Mouse (Mus musculus) ES-Bruce4 (cell line): ENCODE measurements at regions not wholly inside any gene's neighbourhood (a gene's known extent, or its start where the extent isn't known, plus 50 kb on each side); places are given as distances from the start of the nearest gene placed in this dataset.

Experiments
- H3K27ac ChIP-seq: 2 replicates; pipeline ENCODE4 v1.5.1; 2012; ENCODE audit warnings: low read length, inconsistent platforms; ENCODE audit not compliant: insufficient read depth
- H3K27me3 ChIP-seq: 2 replicates; pipeline ENCODE4 v1.6.1; 2012; ENCODE audit warnings: mild to moderate bottlenecking, low read length, inconsistent platforms; ENCODE audit not compliant: control insufficient read depth, poor library complexity, insufficient read depth, severe bottlenecking
- H3K36me3 ChIP-seq: 2 replicates; pipeline ENCODE4 v1.6.1; 2012; ENCODE audit warnings: inconsistent platforms, mild to moderate bottlenecking, low read length, moderate library complexity; ENCODE audit not compliant: control insufficient read depth, poor library complexity, insufficient read depth, severe bottlenecking
- H3K4me1 ChIP-seq: one replicate; pipeline ENCODE4 v1.8.1; 2011; ENCODE audit warnings: low read length; ENCODE audit not compliant: control insufficient read depth, insufficient read depth
- H3K4me3 ChIP-seq: 2 replicates; pipeline ENCODE4 v1.5.1; 2011; ENCODE audit warnings: low read depth, mild to moderate bottlenecking, low read length
- H3K9ac ChIP-seq: 2 replicates; pipeline ENCODE4 v1.6.1; 2012; ENCODE audit warnings: low read depth, mild to moderate bottlenecking, inconsistent platforms; ENCODE audit not compliant: poor library complexity, severe bottlenecking
- H3K9me3 ChIP-seq: replicated peaks from 2 replicates; pipeline ENCODE4 v1.6.1; 2012; ENCODE audit warnings: mild to moderate bottlenecking, low read length, inconsistent platforms; ENCODE audit not compliant: control insufficient read depth, poor library complexity, insufficient read depth, severe bottlenecking
- CTCF ChIP-seq: IDR thresholded peaks from one replicate; pipeline ENCODE4 v1.8.1; 2011; ENCODE audit warnings: low read depth, low read length
- EP300 ChIP-seq: IDR thresholded peaks from 2 replicates; pipeline ENCODE4 v1.6.1; 2011; ENCODE audit warnings: low read depth, low read length; ENCODE audit not compliant: insufficient read depth
- POLR2A ChIP-seq: IDR thresholded peaks from one replicate; pipeline ENCODE4 v1.8.1; 2011; ENCODE audit warnings: low read length; ENCODE audit not compliant: insufficient read depth

DNA sequence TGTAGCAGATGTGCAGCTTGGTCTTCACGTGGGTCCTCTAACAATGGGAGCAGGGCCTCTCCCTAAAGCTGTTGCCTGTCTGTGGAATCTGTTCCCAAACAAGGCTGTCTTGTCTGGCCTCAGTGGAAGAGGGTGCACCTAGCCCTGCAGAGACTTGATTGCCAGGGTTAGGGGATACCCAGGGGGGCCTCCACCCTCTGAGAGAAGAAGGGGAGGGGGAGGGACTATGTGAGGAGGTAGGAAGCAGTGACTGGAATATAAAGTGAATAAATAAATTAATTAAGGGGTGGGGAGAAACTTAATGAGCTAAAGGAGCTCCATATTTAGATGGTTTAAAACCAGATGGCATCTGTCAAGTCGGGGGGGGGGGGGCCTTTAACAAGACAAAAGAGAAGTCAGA is 185.9 kb upstream of the Far2 start:
- Histone ChIP-seq H3K27ac (no peak overlapping the region), H3K36me3 (no peaks in the 10 kb centered on the region)
- TF ChIP-seq POLR2A: no peak
- no peak for TF ChIP-seq CTCF
- TF ChIP-seq EP300: no peak

DNA sequence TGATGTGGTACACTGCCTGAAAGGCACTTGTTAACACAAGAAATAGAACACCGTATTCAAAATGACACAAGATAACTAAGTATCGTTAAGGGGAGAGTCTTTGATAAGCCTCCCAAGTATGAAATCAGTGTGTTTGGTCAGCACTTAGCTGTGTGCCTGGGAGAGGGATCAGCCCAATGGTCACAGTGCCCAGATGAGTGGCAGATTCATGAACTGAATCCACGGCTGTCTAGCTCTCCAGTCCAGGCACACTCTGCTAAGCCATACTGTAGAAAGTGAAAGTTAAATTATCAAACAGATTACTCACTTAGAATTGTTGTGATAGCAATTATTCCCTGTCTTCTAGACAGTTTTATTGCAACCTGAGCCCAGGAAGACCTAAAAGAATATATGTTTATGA is 176.0 kb upstream of the Far2 start:
- Histone ChIP-seq H3K4me3 (no peak overlapping the region), H3K4me1 (no peaks in the 10 kb centered on the region), H3K9me3 (no peaks in the 10 kb centered on the region), H3K27me3 (no peaks in the 10 kb centered on the region), H3K27ac (no peak overlapping the region), H3K9ac (no peak overlapping the region), H3K36me3 (no peaks in the 10 kb centered on the region)
- TF ChIP-seq POLR2A (no peak), EP300 (no peak), CTCF (no peak)

More for the DNA sequence above, 185.9 kb upstream of the Far2 start:
- no peaks in the 10 kb centered on the region for H3K4me1 ChIP-seq
- no peak overlapping the region for H3K9ac ChIP-seq
- no peaks in the 10 kb centered on the region for H3K27me3 ChIP-seq
- H3K9me3 ChIP-seq: no peaks in the 10 kb centered on the region
- no peak overlapping the region for H3K4me3 ChIP-seq

DNA sequence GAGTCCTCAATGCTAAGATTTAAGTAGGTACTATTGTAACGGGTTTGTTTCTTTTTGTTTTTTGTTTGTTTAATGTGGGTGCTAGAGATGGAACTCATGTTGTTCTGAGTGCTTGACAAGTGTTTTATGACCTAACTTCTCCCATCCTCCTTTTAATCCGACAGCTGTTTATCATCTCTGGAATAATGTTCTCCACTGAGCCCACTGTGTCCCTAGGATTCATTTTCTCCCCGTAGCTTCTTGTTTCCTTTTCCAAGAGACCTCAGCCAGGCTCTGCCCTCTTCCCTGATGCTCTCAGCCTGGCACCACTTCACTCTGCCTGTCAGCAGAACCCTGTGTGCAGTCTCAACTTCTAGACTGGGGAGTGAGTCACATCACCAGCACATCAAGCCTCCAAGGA is 173.9 kb upstream of the Far2 start:
- Histone ChIP-seq H3K4me1 (no peaks in the 10 kb centered on the region), H3K36me3 (no peaks in the 10 kb centered on the region), H3K4me3 (no peak overlapping the region), H3K27ac (no peak overlapping the region), H3K9me3 (no peaks in the 10 kb centered on the region), H3K27me3 (no peaks in the 10 kb centered on the region), H3K9ac (no peak overlapping the region)
- TF ChIP-seq CTCF (no peak), EP300 (no peak), POLR2A (no peak)

DNA sequence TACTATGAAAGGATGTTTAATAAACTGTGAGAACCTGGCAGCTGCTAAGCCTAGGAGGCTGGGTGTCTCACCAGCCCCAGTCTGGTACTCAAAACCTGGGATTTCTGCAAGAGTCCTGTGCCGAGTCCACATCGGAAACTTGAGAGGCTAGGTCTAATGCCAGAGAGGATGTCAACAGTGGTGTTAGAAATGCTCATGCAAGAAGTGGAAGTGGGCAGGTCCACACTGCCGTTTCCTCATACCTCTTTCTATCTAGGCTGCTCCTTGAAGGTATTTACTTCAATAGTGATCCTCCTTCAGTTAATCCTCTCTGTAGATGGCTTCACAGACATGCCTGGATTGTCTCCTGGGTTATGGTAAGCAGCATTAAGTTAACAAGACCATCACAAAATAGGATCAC is 168.6 kb upstream of the Far2 start:
- no peaks in the 10 kb centered on the region for H3K4me1 ChIP-seq
- TF ChIP-seq POLR2A (no peak), EP300 (no peak), CTCF (no peak)
- no peak overlapping the region for H3K27ac ChIP-seq
- H3K36me3 ChIP-seq: no peaks in the 10 kb centered on the region
- H3K9ac ChIP-seq: no peak overlapping the region
- H3K9me3 ChIP-seq: no peaks in the 10 kb centered on the region
- H3K4me3 ChIP-seq: no peak overlapping the region
- H3K27me3 ChIP-seq: no peaks in the 10 kb centered on the region

DNA sequence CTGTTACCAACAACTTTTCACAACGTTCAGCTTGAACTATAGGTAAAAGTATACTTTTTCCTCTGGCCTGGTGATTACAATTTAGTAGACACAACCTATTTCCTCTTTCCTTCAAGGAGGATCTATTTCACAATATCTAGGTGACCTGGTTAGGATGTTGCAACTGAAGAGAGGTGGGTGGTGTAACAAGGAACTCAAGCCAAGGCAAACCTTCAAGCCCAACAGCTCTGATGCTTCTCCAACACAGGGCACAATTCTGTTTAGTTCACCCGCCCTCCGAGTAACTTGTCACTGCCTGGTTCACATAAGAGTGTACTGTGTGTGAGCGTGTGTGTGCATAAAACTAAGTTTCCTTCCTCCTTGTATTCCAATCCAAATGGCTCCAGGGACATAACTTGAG is 161.2 kb upstream of the Far2 start:
- Histone ChIP-seq H3K4me1 (no peaks in the 10 kb centered on the region), H3K27me3 (no peaks in the 10 kb centered on the region), H3K9ac (no peak overlapping the region), H3K36me3 (no peaks in the 10 kb centered on the region), H3K4me3 (no peak overlapping the region), H3K27ac (no peak overlapping the region), H3K9me3 (no peaks in the 10 kb centered on the region)
- TF ChIP-seq POLR2A (no peak), EP300 (no peak), CTCF (no peak)

DNA sequence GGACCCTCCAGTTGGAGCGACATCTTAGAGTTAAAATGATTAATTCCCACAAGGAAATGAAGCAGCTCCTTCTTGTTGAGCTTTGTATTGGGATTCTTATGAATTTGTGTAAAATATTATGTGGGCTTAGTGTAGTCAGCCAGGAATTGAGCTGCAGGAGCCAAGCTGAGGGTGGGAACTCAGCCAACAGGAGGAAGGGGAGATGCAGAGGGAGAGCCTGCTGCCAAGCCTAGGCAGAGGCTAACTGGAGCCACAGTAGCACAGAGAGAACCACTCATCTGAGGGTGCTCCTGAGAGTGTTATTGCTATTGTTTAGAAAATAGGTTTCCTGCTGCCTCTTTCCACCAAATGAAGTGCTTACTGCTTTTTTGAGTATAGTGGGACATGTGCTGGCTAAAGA is 127.4 kb upstream of the Far2 start:
- no peaks in the 10 kb centered on the region for H3K9me3 ChIP-seq
- H3K36me3 ChIP-seq: no peaks in the 10 kb centered on the region
- no peak for TF ChIP-seq CTCF
- TF ChIP-seq POLR2A: no peak
- no peak for TF ChIP-seq EP300
- H3K27me3 ChIP-seq: no peaks in the 10 kb centered on the region
- no peaks in the 10 kb centered on the region for H3K4me1 ChIP-seq
- H3K27ac ChIP-seq: no peak overlapping the region
- no peak overlapping the region for H3K4me3 ChIP-seq
- no peak overlapping the region for H3K9ac ChIP-seq
